In the genomic region with DNA sequence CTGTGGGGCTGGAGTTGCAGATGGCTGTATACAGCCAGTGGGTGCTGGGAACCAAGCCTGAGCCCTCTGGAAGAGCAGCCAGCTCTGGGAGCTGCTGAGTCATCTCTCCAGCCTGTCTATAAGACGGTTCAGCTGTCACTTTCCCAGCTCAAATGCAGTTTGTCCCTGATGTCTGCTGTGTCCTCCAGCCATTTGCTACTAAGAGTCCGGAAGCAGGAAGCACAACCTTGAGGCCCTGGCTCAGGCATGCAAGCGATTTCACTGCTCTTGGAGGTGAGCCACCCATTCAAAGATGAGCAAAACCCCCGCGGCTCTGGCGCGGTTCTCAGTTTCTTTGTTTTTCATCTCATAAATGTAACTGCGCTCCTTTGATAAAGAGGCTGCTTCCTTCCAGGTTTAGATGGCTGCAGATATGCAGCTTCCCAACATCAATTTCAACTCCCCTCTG, we compare ENCODE assay signal across 13 mouse cellular contexts. TPM values are rescaled to one million over a fixed set of nuclear protein-coding genes. Genes with fewer than 3 reads are reported as not detected.
DNase-seq lines count a peak whose midpoint lies in the region; ATAC-seq and TF ChIP-seq lines count a peak whose summit lies in the region.
"Had no signal": no experiment of that assay in that cellular context is flagged by ENCODE, and none has a peak within 500 bp of the region (broad histone marks: within the 10 kb centered on the region; RNA-seq: fewer than 3 reads in every experiment).

No protein-coding gene starts in this region.

- no peak for TF ChIP-seq CTCF in kidney, adult 2 months (conservative IDR thresholded peaks at IDR 0.05; ENCODE audit: insufficient read depth, insufficient read length, low read depth, low read length)

- no peak for ATAC-seq in kidney, embryonic 14.5 days (ENCODE audit: low FRiP score, low TSS enrichment)
- peak; percentile 49 for ATAC-seq in liver, embryonic 15.5 days (ENCODE audit: insufficient read depth)
- ATAC-seq: forebrain, embryonic 16.5 days; midbrain, embryonic 16.5 days had no signal

- no peak overlapping the region for H3K9ac ChIP-seq in kidney, embryonic 14.5 days (ENCODE audit: low read depth, low read length)
- no peak overlapping the region for H3K9ac ChIP-seq in liver, embryonic 15.5 days
- H3K9ac ChIP-seq: limb, embryonic 12.5 days had no signal

- H3K27me3 ChIP-seq in kidney, adult 2 months (replicated peaks; ENCODE audit: control insufficient read depth, insufficient read depth, low read length) = no peaks in the 10 kb centered on the region
- H3K27me3 ChIP-seq in kidney, embryonic 14.5 days (ENCODE audit: control insufficient read depth, insufficient read depth, low read length) = no peaks in the 10 kb centered on the region
- H3K27me3 ChIP-seq in liver, embryonic 15.5 days = no peaks in the 10 kb centered on the region
- H3K27me3 ChIP-seq: limb, embryonic 12.5 days had no signal

- H3K4me2 ChIP-seq in kidney, embryonic 14.5 days (replicated peaks; ENCODE audit: low read depth, low read length) = no peak overlapping the region
- peak overlapping the region; percentile 45 for H3K4me2 ChIP-seq in liver, embryonic 15.5 days
- H3K4me2 ChIP-seq: limb, embryonic 12.5 days had no signal

- WGBS in kidney, adult 2 months = 58% methylated on average over 8 of the region's 8 CpGs
- 75% methylated on average over 8 of the region's 8 CpGs for WGBS in kidney, embryonic 14.5 days
- 33% methylated on average over 8 of the region's 8 CpGs for WGBS in liver, embryonic 15.5 days (ENCODE audit: insufficient replicate concordance)

- no peak for TF ChIP-seq POLR2A in kidney, adult 2 months (IDR thresholded peaks at IDR 0.05; ENCODE audit: low read depth, low read length)

- H3K4me1 ChIP-seq in kidney, adult 2 months (ENCODE audit: control insufficient read depth, insufficient read depth, low read length) = no peaks in the 10 kb centered on the region
- H3K4me1 ChIP-seq in kidney, embryonic 14.5 days (ENCODE audit: control insufficient read depth, insufficient read depth, low read length) = no peaks in the 10 kb centered on the region
- peaks cover 9% of the 10 kb centered on the region for H3K4me1 ChIP-seq in liver, embryonic 15.5 days (replicated peaks)
- H3K4me1 ChIP-seq: limb, embryonic 12.5 days had no signal

- no peaks in the 10 kb centered on the region for H3K36me3 ChIP-seq in kidney, adult 2 months (ENCODE audit: control insufficient read depth, insufficient read depth, low read length)
- no peaks in the 10 kb centered on the region for H3K36me3 ChIP-seq in kidney, embryonic 14.5 days (ENCODE audit: control insufficient read depth, insufficient read depth, low read length)
- H3K36me3 ChIP-seq in liver, embryonic 15.5 days (replicated peaks) = no peaks in the 10 kb centered on the region
- H3K36me3 ChIP-seq: limb, embryonic 12.5 days had no signal

- H3K27ac ChIP-seq in kidney, adult 2 months (ENCODE audit: insufficient read depth, low read depth, low read length) = no peak overlapping the region
- H3K27ac ChIP-seq in kidney, embryonic 14.5 days (ENCODE audit: low read depth, low read length) = no peak overlapping the region
- H3K27ac ChIP-seq in liver, embryonic 15.5 days (replicated peaks) = no peak overlapping the region
- H3K27ac ChIP-seq: limb, embryonic 12.5 days had no signal

- no peak overlapping the region for H3K4me3 ChIP-seq in kidney, adult 2 months (ENCODE audit: insufficient read depth, low read depth, low read length)
- H3K4me3 ChIP-seq in kidney, embryonic 14.5 days (ENCODE audit: low read length) = no peak overlapping the region
- H3K4me3 ChIP-seq in liver, embryonic 15.5 days (replicated peaks) = no peak overlapping the region
- H3K4me3 ChIP-seq: limb, embryonic 12.5 days had no signal

- no peaks in the 10 kb centered on the region for H3K9me3 ChIP-seq in kidney, embryonic 14.5 days (ENCODE audit: control insufficient read depth, low read length)
- H3K9me3 ChIP-seq in liver, embryonic 15.5 days (replicated peaks) = no peaks in the 10 kb centered on the region
- H3K9me3 ChIP-seq: limb, embryonic 12.5 days had no signal

- peak; percentile 28 for DNase-seq in kidney, adult 2 months
- peak; percentile 32 for DNase-seq in adrenal gland, postnatal 10 days
- peak; percentile 41 for DNase-seq in thymus, postnatal 4 days
- no peak for DNase-seq in embryo, embryonic 10 days (ENCODE audit: low spot score)
- DNase-seq in yolk sac, embryonic 10.5 days (ENCODE audit: low spot score) = no peak
- DNase-seq in gastrocnemius, adult 18-20 months (ENCODE audit: low spot score) = no peak
- DNase-seq: cerebellum, postnatal 25 days; kidney, postnatal 14 days had no signal

RNA-seq across cellular contexts. Expression of a gene that starts 17.2 kb away (rescaled TPM):
- polyA plus RNA-seq in kidney, adult 2 months (2012; rRNA removed) = 12.7 and 13.6 TPM in 2 replicates
- 56.9 and 57.5 TPM in 2 replicates for polyA plus RNA-seq in kidney, embryonic 14.5 days (2014; fragmentation: Nextera tagmentation; extraction: Ambion mirVana)
- total RNA-seq in adrenal gland, postnatal 10 days (2021) = 10 to 100 TPM; 64.6 to 71.5 TPM
- 30.7 and 34.5 TPM in 2 replicates for polyA plus RNA-seq in liver, embryonic 15.5 days (2015; fragmentation: Nextera tagmentation; extraction: Ambion mirVana)
- total RNA-seq in gastrocnemius, adult 18-20 months (2021) = 10 to 100 TPM; 44.2 to 50.0 TPM

Comparison
In these comparisons a context has a peak if more than half of its experiments do, and no peak if none do; other contexts are left out.
1. DNase-seq: peak in kidney, adult 2 months (single experiment), adrenal gland, postnatal 10 days (single experiment) and thymus, postnatal 4 days (single experiment); none in embryo, embryonic 10 days (single experiment), yolk sac, embryonic 10.5 days (single experiment) and gastrocnemius, adult 18-20 months (single experiment).